Mouse (Mus musculus) retina, postnatal 1 day (tissue): ENCODE results near the gene Hsp90ab1.

Experiments
- DNase-seq: peaks from one replicate; pipeline ENCODE4 v3.0.0-alpha.2; 2012

Gene Hsp90ab1

DNA sequence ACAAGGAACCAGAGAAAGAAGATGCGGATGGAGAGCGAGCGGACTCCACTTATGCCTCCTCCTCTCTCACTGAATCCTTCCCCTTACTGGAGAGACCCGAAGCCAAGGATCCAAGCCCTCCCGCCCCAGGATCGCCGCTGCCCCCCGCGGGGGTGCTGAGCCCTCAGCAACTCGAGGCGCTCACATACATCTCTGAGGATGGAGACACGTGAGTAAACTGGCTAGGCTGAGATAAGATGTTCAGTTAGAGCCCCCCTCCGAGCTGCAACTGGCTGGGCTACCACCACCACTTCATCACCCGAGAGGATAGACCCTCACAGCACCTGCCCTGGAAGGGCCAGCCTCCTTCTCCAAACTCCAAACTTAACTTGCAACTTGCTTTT, 17.0 kb downstream of the Hsp90ab1 start:
- no peak for DNase-seq

DNA sequence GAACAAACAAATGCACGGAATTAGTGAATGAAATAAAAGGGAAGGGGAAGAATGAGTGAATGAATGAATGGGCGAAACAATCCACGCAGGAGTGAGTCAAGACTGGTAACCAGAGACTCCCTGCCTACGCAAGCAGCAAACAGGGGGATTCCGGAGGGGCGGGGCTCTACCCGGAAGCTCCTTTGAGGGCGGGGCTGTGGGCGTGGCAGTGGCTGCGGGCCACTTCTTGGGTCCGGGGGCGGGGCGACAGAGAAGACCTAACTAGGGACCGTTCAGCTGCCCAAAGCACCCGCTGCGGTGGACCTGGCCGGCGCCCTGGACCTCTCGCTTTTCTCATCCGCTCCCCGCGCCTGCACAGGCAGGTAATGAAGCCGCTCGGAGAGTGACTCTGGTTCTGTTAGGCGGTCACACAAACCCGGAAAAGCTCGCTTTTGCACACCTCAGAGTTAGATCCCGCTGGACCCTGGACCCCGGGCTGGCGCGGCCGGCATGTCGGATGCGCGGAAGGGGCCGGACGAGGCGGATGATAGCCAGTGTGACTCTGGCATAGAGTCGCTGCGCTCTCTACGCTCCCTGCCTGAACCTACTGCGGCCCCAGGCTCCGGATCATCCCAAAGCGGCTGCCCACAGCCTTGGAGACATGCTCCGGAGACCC, 17.5 kb downstream of the Hsp90ab1 start, which contains the start of gene Nfkbie:
Gene Nfkbie, plus strand, starts transcription at position 252 of the 655 bp plus-strand sequence.
- DNase-seq: peak; percentile 95

DNA sequence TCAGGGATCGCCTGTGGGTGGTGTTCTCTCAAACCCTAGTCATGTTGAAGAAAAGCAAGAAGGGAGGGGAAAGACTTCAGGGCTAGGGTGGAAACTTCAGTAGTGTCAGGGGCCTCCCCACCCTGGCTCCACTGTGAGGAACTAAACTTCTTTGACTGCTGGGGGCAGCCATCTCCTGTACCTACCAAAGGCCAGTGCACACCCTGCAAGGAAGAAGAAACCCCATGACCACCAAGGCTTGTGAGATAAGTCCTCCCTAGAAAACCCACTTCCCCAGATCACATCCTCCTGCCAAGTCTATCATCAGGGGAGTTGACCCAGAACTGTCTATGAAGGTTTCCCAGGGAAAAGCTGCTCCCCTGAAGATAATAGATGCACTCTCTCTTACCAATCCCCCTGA, 18.7 kb downstream of the Hsp90ab1 start:
- no peak for DNase-seq

DNA sequence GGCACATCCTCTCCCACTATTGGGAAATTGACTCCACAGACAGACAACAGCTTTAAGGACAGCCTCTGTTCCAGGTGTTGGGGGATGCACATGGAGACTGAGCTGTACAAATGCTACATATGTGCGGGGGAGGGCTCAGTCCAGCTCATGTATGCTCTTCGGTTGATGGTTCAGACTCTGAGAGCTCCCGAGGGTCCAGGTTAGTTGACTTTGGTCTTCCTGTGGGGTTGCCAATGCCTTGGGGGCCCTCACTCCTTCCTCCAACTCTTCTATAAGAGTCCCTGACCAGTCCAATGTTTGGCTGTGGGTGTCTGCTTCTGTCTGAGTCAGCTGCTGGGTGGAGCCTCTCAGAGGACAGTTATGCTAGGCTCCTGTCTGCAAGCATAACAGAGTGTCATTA, 20.0 kb downstream of the Hsp90ab1 start:
- no peak for DNase-seq

DNA sequence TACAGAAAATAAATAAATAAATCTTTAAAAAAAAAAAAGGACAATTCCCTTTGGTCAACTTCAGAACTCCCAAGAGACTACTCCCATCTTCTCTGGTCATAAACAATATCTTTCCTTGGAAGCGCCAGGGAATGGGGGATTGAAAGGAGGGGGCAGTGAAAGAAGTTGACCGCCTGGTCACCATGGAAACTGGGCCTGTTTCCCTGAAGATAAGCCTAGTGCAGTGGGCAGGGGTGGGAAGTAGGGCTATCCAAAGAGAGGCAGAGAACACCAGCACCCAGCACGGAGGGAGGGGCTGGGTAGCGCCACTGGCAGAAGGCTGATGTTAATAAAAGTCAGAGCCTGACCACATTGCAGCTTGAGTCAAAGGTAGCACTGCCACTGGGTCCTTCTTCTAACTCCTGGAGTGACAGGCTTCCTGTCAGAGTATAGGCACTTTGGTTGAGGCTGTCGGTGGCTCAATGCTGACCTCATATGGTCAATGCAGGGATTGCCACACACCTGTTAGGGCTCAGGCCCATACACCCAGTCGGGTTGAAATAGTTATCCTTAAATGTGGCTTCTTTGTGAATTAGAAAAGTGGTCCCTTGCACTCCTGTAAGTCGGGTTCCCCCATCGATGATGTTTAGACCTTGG, 21.1 kb downstream of the Hsp90ab1 start:
- DNase-seq: peak; percentile 82

DNA sequence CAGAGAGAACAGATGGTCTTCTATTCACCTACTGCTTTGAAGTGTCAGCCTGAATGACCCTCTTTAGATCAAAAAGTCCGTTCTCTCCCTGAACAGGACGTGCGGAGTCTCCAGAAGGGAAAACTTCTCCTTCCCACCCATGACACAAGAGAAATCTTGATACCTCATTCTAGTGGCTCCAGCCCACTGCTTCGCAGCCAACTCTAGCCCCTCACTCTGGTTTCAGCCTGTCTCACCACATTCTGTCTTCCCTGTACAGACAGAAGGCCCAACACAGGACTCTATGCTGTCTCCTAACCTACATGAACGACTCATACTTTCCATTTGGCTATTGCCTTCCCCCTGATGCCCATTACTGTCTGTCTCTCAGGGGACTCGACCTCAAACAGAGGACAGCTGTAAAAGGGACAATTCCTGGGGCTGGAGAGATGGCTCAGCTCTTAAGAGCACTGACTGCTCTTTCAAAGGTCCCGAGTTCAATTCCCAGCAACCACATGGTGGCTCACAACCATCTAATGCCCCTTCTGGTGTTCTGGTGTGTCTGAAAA, 21.7 kb downstream of the Hsp90ab1 start:
- no peak for DNase-seq

DNA sequence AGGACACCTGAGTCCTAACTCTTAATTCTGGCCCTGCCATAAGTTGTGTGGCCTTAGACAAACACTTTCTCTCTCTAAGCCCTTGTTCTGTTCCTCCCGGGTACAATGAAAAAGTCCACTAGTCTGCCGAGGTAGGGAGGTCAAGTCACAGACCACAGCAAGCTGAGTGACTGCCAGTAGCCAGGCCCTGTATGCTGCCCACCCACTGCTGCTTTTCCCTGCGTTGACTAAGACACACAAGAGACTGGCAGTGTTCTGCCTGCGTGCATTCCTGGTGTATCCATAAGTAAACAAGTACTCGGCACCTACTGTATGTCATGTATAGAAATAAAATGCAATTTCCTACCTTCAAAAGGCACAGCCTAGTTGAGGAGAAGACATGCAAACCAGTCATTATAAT, 22.8 kb downstream of the Hsp90ab1 start:
- DNase-seq: no peak

DNA sequence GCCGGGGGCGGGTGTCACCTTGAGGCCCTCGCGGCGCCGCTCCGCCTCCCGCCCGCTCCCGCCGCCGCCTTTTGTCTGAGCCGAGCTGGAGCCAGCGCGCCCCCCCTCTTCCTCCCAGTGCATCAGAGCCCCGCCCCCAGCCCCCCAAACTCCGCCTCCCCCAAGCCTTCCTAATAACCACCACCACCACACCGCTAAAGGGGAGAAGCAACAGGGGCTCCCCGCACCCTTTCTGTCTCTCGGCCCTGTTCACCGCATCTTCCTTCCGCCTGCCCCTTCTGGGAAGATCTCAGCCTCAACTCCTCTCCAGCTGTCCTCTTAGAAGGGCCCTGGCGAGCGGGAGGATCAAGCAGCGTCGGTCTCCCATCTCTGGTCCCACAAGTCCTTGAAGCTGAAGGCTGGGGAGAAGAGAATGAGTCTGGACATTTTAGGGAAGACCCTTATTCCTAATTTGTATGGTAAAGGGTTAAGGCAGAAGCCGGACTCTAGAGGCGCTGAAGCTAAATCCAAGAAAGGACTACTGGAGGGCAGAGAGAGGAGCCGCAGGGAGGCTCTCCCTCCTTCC, 23.4 kb downstream of the Hsp90ab1 start, which contains the start of gene Tmem151b:
Gene Tmem151b, minus strand, starts transcription at position 61 of the 565 bp plus-strand sequence.
- DNase-seq: peak; percentile 74

DNA sequence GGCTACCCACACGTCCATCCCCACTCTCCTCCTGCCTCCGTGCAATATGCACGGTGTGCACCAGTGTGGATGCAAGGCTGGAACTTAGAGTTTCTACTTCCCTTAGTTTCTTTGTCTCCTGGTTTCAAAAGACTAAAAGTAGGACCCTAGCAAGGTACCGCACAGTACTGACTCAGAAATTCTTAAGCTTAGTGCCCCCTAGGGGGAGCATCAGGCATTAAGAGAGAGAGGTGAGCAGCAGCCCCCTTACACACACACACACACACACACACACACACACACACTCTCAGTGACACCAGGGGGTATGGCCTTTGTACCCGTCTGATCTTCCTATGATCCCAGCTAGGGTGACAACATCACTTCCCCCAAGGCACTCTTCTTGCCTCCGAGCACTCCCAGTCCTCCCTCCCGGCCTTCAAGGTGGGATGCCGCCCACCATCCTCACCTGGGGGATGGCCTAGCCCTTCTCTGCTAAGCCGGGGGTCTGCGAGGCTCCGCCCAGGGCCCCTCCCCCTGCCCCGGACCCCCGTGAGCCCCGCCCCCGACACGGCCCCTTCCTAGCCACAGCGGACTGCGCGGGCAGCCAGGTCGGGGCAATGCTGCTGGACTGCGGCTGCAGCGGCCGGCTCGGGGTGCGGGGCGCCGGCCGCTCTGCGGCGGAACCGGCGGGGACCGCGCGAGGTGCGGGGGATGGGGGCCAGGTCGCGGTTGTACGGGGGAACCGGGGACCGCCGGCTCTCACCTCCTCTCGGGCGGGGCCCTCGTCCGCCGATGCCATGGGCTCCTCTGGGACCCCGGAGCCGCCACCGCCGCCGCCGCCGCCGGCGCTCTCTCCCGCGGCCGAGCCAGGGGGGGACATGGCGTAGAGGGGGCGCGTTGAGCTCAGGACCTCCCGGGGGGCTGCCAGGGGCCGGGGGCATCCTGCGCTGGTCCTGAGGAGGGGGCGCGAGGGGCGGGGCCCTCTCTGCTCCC, 24.2 kb downstream of the Hsp90ab1 start:
- DNase-seq: peak; percentile 80

DNA sequence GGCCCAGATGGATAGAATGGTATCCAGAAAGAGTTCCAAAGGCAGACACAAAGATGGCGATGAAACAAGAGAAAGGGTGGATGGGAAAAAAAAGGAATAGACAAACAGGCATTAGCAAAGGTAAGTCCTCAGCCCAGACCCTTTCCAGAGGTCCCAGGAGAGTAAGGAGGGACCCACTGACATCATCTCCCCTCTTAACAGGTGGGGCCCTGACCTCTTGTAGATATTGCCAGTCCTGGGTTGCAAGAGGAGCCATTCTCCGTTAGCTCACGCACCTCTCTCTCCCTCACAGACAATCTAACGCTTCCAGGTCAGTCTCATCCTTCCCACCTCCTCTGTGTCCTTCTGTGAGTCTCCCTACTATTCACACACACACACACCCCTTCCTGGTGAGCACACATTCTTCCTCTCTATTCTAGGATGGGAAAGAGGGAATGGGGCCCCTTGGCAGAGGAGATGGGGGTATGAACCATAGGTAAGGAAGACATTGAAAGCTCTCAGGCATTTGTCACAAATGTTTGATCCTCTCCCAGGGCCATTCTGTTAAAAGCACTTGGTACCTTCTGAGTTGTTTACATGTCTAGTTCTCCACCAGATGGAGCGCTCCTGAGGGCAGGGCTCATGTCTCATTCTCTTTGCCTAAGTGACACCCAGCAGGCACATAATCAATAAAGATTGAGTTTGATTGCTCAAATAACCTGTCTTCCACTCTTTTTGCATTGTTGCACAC, 25.4 kb downstream of the Hsp90ab1 start:
- DNase-seq: no peak

DNA sequence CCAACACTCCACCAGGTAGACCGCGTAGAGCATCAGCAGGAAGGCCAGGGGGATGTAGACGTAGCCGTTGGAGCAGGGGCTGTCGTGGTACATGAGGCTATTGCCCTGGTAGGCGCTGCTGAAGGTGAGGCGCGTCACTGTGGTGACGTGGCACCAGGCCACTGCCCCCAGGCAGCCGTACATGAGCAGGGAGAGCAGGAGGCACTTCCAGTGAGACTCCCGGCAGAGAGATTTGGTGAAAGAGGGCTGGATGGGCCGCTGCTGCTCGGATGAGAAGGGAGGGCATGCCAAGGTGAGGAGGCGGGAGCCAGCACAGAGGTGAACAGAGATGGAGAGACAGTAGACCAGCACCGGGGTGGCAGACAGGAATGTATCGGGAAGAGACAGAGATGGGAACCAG, 26.1 kb downstream of the Hsp90ab1 start:
- no peak for DNase-seq

DNA sequence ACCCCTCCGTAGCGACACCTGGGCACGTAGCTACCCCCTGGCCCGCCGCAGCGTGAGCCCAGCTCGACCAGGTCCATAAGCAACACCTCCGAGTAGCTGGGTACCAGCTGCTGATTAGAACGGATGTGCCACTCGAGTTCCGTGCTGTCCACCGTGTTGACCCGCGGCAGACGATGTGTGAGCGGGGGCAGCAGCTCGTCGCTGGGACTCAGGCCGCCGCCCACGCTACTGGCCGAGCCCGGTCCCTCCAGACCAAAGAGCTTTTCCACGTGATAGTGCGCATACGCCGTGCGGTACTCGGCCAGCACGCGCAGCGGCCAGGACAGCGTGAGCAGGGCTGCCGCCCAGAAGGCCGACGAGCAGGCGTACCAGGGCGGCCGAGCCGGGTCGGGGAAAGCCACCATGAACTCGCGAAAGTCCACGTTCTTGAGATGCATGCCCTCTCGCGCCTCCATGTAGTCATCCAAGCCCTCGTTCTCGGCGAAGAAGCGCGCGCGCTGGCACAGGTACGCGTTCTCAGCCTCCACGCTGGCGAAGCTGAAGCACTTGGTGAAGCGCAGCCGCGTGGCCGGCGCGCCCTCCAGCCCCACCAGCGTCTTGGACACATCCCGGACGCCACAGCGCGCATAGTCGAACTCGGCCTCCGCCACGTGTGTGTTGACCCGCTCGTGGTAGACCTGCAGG, 27.7 kb downstream of the Hsp90ab1 start:
- peak; percentile 51 for DNase-seq

DNA sequence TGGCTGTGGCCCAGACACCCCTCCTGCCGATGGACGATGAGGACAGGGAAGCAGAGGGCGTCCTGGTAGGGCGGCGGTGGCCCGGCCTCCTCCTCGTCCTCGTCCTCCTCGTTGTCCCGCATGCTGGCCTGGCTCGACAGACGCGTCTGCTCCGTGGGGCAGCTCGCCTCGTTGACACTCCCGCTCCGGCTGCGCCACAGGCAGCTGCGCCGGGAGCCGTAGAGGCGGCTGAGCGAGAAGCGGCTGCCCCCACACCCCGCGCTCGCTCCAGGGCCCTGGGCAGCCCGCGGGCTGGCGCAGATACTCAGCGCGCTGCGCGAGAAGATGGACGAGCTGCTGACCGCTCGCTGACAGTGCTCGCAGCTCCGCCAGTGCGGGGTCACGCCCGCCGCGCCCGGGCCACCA, 28.2 kb downstream of the Hsp90ab1 start:
- peak; percentile 62 for DNase-seq

DNA sequence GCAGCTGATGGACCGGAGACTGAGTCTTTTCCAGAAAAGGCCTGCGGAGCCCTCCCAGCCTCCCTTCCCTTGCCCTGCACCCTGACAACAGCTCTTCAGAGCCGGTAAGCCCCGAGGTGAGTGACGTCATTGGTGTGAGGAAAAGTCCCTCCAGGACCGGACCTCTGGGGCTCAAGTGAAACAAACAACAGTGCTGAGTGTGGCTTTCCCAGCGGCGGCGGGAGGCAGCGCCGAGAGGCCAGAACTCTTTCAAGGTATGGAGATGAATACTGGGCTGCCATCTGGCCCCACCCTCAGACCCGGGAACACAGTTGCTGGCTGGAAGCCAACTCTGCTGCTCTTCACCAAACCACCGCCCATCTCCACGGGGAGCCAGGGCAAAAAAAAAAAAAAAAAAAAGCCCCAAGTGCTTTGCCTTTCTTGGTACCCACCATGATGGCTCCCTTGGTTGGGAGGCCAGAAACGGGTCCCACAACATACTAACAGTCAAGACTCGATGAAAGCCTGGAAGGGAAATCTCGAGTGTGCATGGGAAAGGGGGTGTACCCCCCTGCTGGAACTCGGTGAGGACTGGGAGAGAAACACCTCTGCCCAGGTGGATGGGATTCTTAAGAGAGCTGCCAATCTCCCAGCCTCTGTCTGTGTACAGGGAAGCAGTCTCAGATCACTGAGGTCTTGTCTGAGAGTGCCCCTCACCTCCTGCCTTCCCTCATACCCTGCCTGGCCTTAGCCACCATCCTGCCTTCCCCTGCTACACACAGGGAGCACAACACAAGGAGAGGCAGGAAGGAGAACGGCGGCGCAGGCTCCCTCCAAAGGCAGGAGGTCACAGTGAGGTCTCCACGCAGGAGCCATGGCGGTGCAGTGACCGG, 28.8 kb downstream of the Hsp90ab1 start:
- peak; percentile 73 for DNase-seq

DNA sequence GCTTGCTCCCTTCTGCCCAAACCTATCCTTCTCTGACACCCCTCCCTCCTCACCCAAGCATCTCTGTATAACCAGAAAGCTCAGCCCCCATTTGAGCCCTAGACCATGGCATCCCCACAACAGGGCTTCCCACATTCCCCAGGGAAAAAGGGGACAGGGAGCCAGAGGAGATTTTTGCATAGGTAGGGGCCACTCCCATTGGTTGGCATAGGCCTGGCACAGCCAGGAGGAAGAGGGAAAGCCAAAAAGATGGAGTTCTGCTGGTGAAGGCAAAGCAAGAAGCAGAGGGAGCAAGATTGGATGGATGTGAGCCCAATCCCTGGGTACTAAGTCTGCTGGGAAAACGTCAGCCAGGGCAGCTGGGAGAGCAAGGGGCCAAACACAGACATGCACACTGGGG, 30.0 kb downstream of the Hsp90ab1 start:
- DNase-seq: no peak

DNA sequence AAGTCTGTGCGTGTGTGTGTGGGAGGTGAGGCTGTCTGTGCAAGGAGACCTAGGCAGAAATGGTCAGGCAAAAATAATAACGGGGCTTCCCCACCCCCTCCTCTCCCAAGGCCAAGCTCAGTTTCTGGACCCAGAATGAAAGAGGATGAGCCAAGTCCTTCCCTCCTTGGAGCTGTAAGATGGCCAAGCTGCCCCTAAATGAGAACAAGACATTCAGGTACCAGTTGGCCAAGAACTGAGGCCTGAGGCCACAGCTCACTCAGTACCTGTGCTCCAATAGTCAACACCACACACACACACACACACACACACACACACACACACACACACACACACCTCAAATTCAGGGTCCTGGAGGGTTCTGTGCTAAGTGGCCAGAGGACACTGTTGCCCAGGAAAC, 30.4 kb downstream of the Hsp90ab1 start:
- no peak for DNase-seq

DNA sequence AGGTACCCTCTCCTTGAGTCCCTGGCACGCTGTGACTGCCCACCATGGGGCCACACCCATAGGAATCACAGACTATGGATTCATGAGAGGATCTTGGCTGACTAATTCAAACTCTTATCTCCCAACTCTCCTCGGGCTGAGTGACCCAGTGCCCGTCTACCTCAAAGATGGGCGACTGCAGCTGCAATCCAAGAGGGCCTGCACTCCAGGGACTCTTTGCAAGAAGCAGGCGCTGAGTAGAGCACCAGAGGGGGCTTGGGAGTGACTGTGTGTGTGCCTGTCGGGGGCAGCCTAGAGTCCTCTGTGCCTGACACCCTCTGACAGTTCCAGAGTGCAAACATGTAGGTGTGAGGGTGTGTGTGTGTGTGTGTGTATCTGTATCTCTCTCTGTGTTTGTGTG, 30.9 kb downstream of the Hsp90ab1 start:
- no peak for DNase-seq

DNA sequence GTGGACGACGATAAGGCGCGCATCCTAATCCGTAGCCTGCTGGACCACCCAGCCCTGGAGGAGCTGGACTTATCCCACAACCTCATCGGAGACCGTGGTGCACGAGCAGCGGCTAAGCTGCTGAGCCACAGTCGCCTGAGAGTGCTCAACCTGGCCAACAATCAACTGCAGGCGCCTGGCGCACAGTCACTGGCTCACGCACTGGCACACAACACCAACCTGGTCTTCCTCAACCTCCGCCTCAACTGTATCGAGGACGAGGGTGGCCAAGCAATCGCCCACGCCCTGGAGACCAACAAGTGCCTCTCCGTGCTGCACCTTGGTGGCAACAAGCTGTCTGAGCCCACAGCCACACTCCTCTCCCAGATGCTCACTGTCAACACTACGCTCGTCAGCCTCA, 33.4 kb downstream of the Hsp90ab1 start:
- DNase-seq: no peak

DNA sequence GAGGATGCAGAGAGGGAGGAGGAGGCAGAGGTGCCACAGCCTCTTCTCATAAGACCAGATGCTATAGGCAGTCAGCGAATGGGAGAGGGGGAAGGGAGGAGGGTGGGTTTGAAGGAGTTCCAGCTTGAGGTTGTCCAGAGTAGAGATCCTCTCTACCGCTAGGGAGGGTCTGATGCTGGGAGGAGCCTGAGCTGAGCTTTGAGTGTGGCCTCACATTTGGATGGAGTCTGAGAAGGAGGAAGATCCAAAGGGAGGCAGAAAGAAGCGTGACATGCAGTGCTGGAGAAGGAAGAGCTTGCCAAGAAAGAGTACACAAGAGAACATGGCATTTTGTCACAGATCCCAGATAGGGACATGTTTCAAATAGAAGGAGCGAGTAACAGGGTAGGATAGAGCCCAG, 34.7 kb downstream of the Hsp90ab1 start:
- DNase-seq: no peak

DNA sequence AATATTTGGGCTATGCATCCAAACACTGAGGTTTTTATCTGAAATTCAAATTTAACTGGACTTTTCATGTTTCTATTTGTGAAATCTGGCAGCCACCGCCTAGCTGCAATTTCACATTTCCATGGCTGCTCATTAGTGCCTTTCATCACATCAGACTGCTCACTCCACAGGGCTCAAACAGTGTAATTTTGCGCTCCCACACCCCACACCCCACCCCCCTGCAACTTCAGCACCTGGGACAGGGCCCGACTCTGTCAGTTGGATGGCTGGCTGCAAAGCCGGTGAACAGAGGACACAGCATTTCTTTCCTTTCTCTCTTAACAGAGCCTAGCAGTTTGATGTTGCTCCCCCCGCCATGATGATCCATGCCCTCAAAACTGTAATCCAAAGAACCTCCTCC, 36.8 kb downstream of the Hsp90ab1 start:
- DNase-seq: peak; percentile 28

DNA sequence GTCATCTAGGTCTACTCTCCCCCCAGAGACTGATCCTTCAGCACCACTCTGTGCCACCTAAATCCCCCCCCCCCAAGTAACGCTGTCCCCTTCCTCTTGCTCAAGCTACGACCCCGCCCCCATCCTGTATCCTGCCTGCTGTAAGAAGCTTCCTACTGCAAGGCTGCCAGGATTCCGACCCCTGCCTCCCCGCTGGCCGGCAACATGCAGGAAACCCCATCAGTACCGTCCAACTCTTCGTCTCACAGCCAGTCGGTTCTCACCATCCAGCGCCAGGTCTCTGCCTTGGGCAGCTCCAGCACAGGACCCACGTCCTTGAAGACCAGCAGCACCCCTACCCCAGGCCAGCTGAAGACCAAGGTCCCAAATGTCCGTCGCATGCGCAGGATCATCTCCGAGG, 40.2 kb downstream of the Hsp90ab1 start:
- DNase-seq: no peak
